Mouse (Mus musculus): Measurements from ENCODE around the gene Gm11213. TPM values are rescaled to one million over a fixed set of nuclear protein-coding genes. Genes with fewer than 3 reads are reported as not detected.

Gm11213 gene
- total and polyA plus RNA-seq, 3 experiments, result not detected

DNA sequence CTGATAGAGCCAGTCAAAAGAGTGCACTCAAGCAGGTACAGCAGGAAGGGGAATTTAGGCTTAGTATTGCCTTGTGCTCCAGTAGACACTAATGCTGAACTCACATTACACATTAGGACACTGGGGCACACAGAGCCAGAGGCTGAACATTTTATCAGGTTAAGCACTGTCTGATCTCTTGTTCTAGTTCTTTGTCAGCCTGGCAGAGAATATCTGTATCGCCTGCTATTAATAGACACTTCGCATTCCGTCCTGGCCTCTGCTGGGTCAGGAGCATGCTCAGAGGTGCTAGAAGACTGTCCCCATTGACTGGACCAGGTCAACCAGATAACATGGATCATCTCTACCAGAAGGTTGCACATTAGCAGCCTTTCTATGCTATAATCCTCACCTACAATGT lies 484 bp upstream of the Gm11213 start:
- TF ChIP-seq MEF2A (IDR thresholded peaks at IDR 0.05; ENCODE audit: borderline replicate concordance, low read depth, low read length) (no peak), NRF1 (IDR thresholded peaks at IDR 0.05; ENCODE audit: low read depth, low read length) (no peak), USF2 (conservative IDR thresholded peaks at IDR 0.05; ENCODE audit: low read depth, low read length) (no peak), IRF4 (IDR thresholded peaks at IDR 0.05; ENCODE audit: low read depth, low read length) (no peak), MAZ (IDR thresholded peaks at IDR 0.05; ENCODE audit: low read depth, low read length) (no peak), MXI1 (IDR thresholded peaks at IDR 0.05; ENCODE audit: low read depth, low read length) (no peak), ZNF384 (IDR thresholded peaks at IDR 0.05; ENCODE audit: low read depth, low read length) (no peak), MYC (IDR thresholded peaks at IDR 0.05; ENCODE audit: low read depth, low read length) (no peak), RAD21 (IDR thresholded peaks at IDR 0.05; ENCODE audit: low read depth, low read length) (no peak), GABPA (IDR thresholded peaks at IDR 0.05; ENCODE audit: insufficient replicate concordance, low read depth, low read length) (no peak), POLR2AphosphoS2 (IDR thresholded peaks at IDR 0.05; ENCODE audit: low read depth, low read length) (no peak), USF1 (IDR thresholded peaks at IDR 0.05; ENCODE audit: low read depth, low read length) (no peak), MAX (IDR thresholded peaks at IDR 0.05; ENCODE audit: low read length) (no peak), UBTF (IDR thresholded peaks at IDR 0.05; ENCODE audit: low read depth, low read length) (no peak), CHD2 (IDR thresholded peaks at IDR 0.05; ENCODE audit: low read length) (no peak)
- Histone ChIP-seq H3K4me2 (ENCODE audit: insufficient read depth, low read depth, poor library complexity, severe bottlenecking) (no peak overlapping the region), H3K9me3 (replicated peaks; ENCODE audit: low read length) (no peaks in the 10 kb centered on the region), H3K4me3 (replicated peaks in 1 of 3; ENCODE audit: low read depth in 2 of 3, low read length in 2 of 3, poor library complexity in 1 of 3) (no peak overlapping the region), H3K4me1 (ENCODE audit: control insufficient read depth in 1 of 2, insufficient read depth in 2 of 2) (peaks cover 0 to 5% of the 10 kb centered on the region in 2 experiments; a peak in 1 of 4 replicates), H3K9ac (ENCODE audit: insufficient read depth, low read depth) (no peak overlapping the region), H3K27ac (ENCODE audit: insufficient read depth, low read depth) (no peak overlapping the region), H3K27me3 (replicated peaks) (peaks cover 19% of the 10 kb centered on the region), H3K79me2 (replicated peaks; ENCODE audit: control insufficient read depth, extremely low read depth, insufficient read depth, poor library complexity, severe bottlenecking) (no peaks in the 10 kb centered on the region), H3K36me3 (replicated peaks in 1 of 2; ENCODE audit: control insufficient read depth in 1 of 2, insufficient read depth in 1 of 2, low read length in 1 of 2) (no peaks in the 10 kb centered on the region)
- dilution Hi-C loops (cut with MboI; ENCODE audit: extremely low pct_ligation_motif_present, extremely low pct_unique_long_range_greater_than_20kb, low sequenced_read_pairs), result no loop called here
- in situ Hi-C loops (cut with MboI; ENCODE audit: low pct_ligation_motif_present, low pct_unique_long_range_greater_than_20kb, low sequenced_read_pairs), result loop anchor here (25.0 kb wide), 1 partner anchor 882 kb away; no protein-coding TSS in a partner anchor
- no peak for DNase-seq (ENCODE audit: extremely low read depth)

DNA sequence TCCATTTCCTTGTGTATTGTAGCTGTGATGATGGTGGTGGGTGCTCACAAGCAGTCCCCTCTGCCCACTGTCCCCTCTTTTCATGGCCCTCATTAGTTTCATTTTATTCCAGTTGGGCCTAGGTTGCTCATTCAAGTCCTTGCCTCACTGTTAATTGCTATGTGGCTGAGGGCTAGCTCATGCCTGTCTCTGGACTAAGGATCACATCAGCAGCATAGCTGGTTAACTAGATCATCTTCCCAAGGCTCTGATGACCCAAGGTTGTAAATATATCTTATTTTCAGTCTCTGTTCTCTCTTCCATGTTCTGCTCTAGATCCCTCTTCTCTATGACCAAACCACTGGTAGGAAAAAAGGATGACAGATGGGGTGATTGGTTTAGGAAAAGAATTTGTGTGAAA lies 3.8 kb downstream of the Gm11213 start:
- TF ChIP-seq GABPA (IDR thresholded peaks at IDR 0.05; ENCODE audit: insufficient replicate concordance, low read depth, low read length) (no peak), IRF4 (IDR thresholded peaks at IDR 0.05; ENCODE audit: low read depth, low read length) (no peak)
- dilution Hi-C loops (cut with MboI; ENCODE audit: extremely low pct_ligation_motif_present, extremely low pct_unique_long_range_greater_than_20kb, low sequenced_read_pairs), result no loop called here
- Histone ChIP-seq H3K4me1 (ENCODE audit: control insufficient read depth in 1 of 2, insufficient read depth in 2 of 2) (no peaks in the 10 kb centered on the region), H3K9me3 (replicated peaks; ENCODE audit: low read length) (peaks cover 3% of the 10 kb centered on the region), H3K27ac (ENCODE audit: insufficient read depth, low read depth) (no peak overlapping the region), H3K79me2 (replicated peaks; ENCODE audit: control insufficient read depth, extremely low read depth, insufficient read depth, poor library complexity, severe bottlenecking) (no peaks in the 10 kb centered on the region), H3K27me3 (replicated peaks) (peaks cover 12% of the 10 kb centered on the region), H3K9ac (ENCODE audit: insufficient read depth, low read depth) (no peak overlapping the region), H3K4me3 (replicated peaks in 1 of 3; ENCODE audit: low read depth in 2 of 3, low read length in 2 of 3, poor library complexity in 1 of 3) (no peak overlapping the region), H3K4me2 (ENCODE audit: insufficient read depth, low read depth, poor library complexity, severe bottlenecking) (no peak overlapping the region), H3K36me3 (replicated peaks in 1 of 2; ENCODE audit: control insufficient read depth in 1 of 2, insufficient read depth in 1 of 2, low read length in 1 of 2) (no peaks in the 10 kb centered on the region)
- DNase-seq (ENCODE audit: extremely low read depth), result no peak
- in situ Hi-C loops (cut with MboI; ENCODE audit: low pct_ligation_motif_present, low pct_unique_long_range_greater_than_20kb, low sequenced_read_pairs), result loop anchor here (25.0 kb wide), 1 partner anchor 886 kb away; no protein-coding TSS in a partner anchor
